Mouse (Mus musculus) E14TG2a.4 (cell line): Measurements from ENCODE around the gene Sec22b.

ENCODE experiments used
- CTCF ChIP-seq: conservative IDR thresholded peaks from 2 replicates; pipeline ENCODE4 v1.5.1; 2014; ENCODE audit warnings: low read length
- POU5F1 ChIP-seq: IDR thresholded peaks from 2 replicates; pipeline ENCODE4 v1.6.1; 2014; ENCODE audit warnings: low read length, borderline replicate concordance

GRCm38 (mm10) chr3:97949946-97950345, 49.0 kb downstream of the Sec22b start:
- TF ChIP-seq CTCF (no peak), POU5F1 (no peak)
